Mouse (Mus musculus) hindbrain, embryonic 13.5 days (tissue): ENCODE results near the gene Ttll8. TPM values are rescaled to one million over a fixed set of nuclear protein-coding genes. Genes with fewer than 3 reads are reported as not detected.

Source experiments
- ATAC-seq: fragments of 200-750 bp; cut with Nextera tagmentation; 2 replicates; pipeline ENCODE4 v1.8.0; 2017; ENCODE audit warnings: moderate TSS enrichment; ENCODE audit not compliant: low FRiP score
- H3K27ac ChIP-seq: fragments of 300-500 bp; sonication (generic); 2 replicates; pipeline ENCODE4 v1.5.1; 2015; ENCODE audit warnings: inconsistent platforms, mild to moderate bottlenecking, moderate library complexity
- H3K27me3 ChIP-seq: fragments of 300-500 bp; sonication (generic); 2 replicates; pipeline ENCODE4 v1.6.1; 2015; ENCODE audit warnings: mild to moderate bottlenecking, inconsistent platforms
- H3K36me3 ChIP-seq: fragments of 300-500 bp; sonication (generic); 2 replicates; pipeline ENCODE4 v1.6.1; 2015; ENCODE audit warnings: mild to moderate bottlenecking, inconsistent platforms
- H3K4me1 ChIP-seq: fragments of 300-500 bp; sonication (generic); replicated peaks from 2 replicates; pipeline ENCODE4 v1.6.1; 2015; ENCODE audit warnings: inconsistent platforms
- H3K4me2 ChIP-seq: fragments of 300-500 bp; sonication (generic); 2 replicates; pipeline ENCODE4 v1.6.1; 2015; ENCODE audit warnings: inconsistent platforms, mild to moderate bottlenecking, moderate library complexity
- H3K4me3 ChIP-seq: fragments of 300-500 bp; sonication (generic); 2 replicates; pipeline ENCODE4 v1.5.1; 2015; ENCODE audit warnings: mild to moderate bottlenecking, inconsistent platforms
- H3K9ac ChIP-seq: fragments of 300-500 bp; sonication (generic); 2 replicates; pipeline ENCODE4 v1.6.1; 2015; ENCODE audit warnings: mild to moderate bottlenecking, inconsistent platforms
- H3K9me3 ChIP-seq: fragments of 300-500 bp; sonication (generic); 2 replicates; pipeline ENCODE4 v1.6.1; 2016; ENCODE audit warnings: inconsistent platforms
- WGBS: fragments of 180-500 bp; shearing (Covaris S2); methylation state at CpG from one replicate; pipeline ENCODE4 v1.1.7; 2015; 5-methylcytosine and 5-hydroxymethylcytosine counted together
- polyA plus RNA-seq: library from polyadenylated mRNA; unstranded; fragments of >200 nt; fragmentation: Nextera tagmentation; extraction: Ambion mirVana; gene quantifications from 2 replicates; pipeline ENCODE4 v1.2.1, GENCODE M21; 2015

The Ttll8 gene
- polyA plus RNA-seq, 1 experiment from 2014 or later, result not detected

GRCm38 (mm10) chr15:88862881-88863694 is 91.1 kb downstream of the Ttll8 start:
- H3K9ac ChIP-seq, result peak overlapping the region; percentile 94
- H3K27ac ChIP-seq, result peak overlapping the region; percentile 98
- ATAC-seq, result 0 out of 2 replicates have a peak, but pooled peaks have one; percentile 1
- no peaks in the 10 kb centered on the region for H3K9me3 ChIP-seq
- H3K36me3 ChIP-seq, result peaks cover 38% of the 10 kb centered on the region
- WGBS, result under 1% methylated on average over 82 of the region's 98 CpGs
- H3K4me1 ChIP-seq, result peaks cover 30% of the 10 kb centered on the region
- H3K4me2 ChIP-seq, result peak overlapping the region; percentile 88
- no peaks in the 10 kb centered on the region for H3K27me3 ChIP-seq
- peak overlapping the region; percentile 93 for H3K4me3 ChIP-seq

DNA sequence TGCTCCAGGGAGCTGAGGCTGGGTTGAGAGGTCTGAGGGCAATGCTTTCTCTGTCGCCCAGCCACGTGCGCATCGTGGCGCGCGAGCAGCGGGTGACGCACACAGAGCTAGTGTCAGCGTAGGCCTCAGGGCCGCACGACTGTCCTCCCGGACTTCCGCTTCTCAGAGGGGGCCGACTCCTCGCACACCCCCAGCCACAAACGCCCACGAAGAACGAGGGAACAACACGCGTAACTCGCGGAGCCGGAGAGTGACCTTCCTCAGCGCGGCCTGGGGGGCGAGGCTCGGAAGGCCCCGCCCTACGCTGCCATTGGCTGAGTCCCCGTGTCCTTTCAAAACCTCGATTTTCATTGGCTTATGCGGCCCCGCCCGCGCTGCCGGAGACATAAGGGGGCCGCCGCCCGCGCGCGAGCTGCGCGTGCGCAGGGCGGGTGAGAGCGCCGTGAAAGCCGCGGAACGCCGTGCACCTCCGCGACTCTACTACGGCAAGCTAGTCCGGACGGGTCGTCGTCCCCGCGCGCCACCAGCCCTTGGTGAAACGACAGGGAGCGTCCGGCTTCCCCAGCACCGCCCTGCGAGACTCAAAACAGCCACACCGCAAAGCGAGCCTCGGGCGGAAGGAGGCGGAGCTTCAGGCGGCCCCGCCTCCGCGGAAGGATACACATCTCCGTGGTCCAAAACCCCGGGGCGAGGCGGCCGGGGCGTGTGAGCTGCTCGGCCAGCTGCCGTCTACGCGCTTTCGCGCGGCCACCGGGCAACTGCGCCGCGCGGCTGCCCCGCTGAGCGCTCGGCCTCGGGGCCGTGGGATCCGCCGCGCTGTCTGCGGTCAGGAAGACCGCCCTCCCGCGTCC is 92.2 kb downstream of the Ttll8 start, which contains the start of gene Pim3:
TSS of gene Pim3 (plus strand) at position 415 of the 851 bp plus-strand sequence.
- under 1% methylated on average over 107 of the region's 107 CpGs for WGBS

GRCm38 (mm10) chr15:88860781-88861180 is 93.4 kb downstream of the Ttll8 start:
- H3K4me2 ChIP-seq, result no peak overlapping the region
- H3K4me3 ChIP-seq, result no peak overlapping the region
- no peaks in the 10 kb centered on the region for H3K27me3 ChIP-seq
- peaks cover 22% of the 10 kb centered on the region for H3K4me1 ChIP-seq
- no peak overlapping the region for H3K9ac ChIP-seq
- 91% methylated on average over 3 of the region's 3 CpGs for WGBS
- no peak for ATAC-seq
- H3K36me3 ChIP-seq, result peaks cover 15% of the 10 kb centered on the region
- H3K9me3 ChIP-seq, result no peaks in the 10 kb centered on the region
- no peak overlapping the region for H3K27ac ChIP-seq

More for the DNA sequence above, 92.2 kb downstream of the Ttll8 start, which contains the start of gene Pim3:
- Histone ChIP-seq H3K4me3 (peak within 1 kb of the TSS; percentile 93), H3K27me3 (no peaks in the 10 kb centered on the region), H3K4me1 (peaks cover 30% of the 10 kb centered on the region), H3K27ac (peak within 1 kb of the TSS; percentile 98), H3K4me2 (peak within 1 kb of the TSS; percentile 88), H3K9ac (peak within 1 kb of the TSS; percentile 94), H3K36me3 (peaks cover 27% of the 10 kb centered on the region), H3K9me3 (no peaks in the 10 kb centered on the region)
- peak; percentile 84 for ATAC-seq

DNA sequence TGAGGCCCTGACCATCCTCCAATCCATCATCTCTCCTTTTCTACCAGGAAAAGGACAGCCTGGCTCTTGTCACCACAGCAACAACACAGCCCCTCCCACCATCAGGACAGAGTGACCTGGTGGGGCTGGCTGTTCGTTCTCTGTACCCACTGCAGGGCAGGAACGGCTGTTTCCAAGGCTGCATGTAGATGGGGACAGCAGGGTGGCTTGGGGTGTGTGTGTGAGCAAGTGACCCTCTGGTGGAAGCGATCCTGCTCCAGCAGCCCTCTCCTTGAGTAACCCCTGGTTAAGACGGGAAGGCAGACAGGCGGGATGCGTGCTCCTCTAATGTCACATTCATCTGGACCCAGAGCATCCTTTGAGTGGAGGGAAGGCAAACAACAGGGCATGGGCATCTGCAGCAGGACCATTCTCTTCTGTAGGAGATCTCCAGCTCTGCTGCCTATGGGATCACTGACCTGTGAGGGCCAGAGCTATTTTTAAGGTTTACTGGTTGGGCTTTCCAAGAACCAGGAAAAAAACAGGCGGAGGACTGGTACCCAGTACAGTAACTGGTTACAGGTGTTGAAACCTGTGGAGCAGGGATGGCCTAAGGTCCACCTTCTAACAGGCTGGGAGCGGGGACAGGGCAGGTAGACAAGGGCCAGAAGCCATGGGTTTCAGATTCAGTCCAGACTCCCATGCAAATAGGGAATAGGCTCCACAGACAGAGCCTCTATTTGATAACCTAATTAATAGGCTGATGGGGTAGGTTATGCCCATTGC is 94.8 kb downstream of the Ttll8 start:
- Histone ChIP-seq H3K4me2 (no peak overlapping the region), H3K4me3 (no peak overlapping the region), H3K27ac (no peak overlapping the region), H3K4me1 (peaks cover 18% of the 10 kb centered on the region), H3K9ac (peak overlapping the region; percentile 43; the same call in 1 of the 2 replicates), H3K27me3 (no peaks in the 10 kb centered on the region), H3K36me3 (peaks cover 2% of the 10 kb centered on the region), H3K9me3 (no peaks in the 10 kb centered on the region)
- ATAC-seq, result no peak
- WGBS, result 68% methylated on average over 8 of the region's 8 CpGs

DNA sequence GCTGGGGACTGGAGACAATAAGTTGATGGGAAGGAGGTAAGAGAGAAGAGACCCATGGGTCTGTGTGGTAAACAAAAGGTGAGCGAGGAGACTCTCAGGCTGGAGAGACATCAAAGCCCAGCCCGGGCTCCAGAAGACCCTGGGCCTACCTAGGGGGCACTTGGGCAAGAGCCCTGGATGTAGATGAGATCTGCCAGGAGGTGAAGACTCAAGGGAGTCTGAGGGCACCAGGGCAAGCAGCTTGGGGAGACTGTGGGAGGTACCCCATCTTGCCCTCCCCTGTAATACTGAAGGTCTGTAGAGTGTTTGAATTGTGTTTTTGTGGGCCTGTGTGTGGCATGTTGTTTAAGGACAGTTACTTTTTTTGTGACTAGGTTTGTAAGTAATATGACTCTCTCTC is 95.5 kb downstream of the Ttll8 start:
- Histone ChIP-seq H3K4me1 (peaks cover 17% of the 10 kb centered on the region), H3K27me3 (no peaks in the 10 kb centered on the region), H3K9me3 (no peaks in the 10 kb centered on the region), H3K36me3 (no peaks in the 10 kb centered on the region), H3K4me3 (no peak overlapping the region), H3K4me2 (no peak overlapping the region), H3K9ac (0 out of 2 replicates have a peak overlapping the region, but pooled peaks have one; percentile 51), H3K27ac (no peak overlapping the region)
- no peak for ATAC-seq
- 80% methylated on average over 2 of the region's 2 CpGs for WGBS

- no peaks in the 10 kb centered on the region for H3K36me3 ChIP-seq
- no peak overlapping the region for H3K4me3 ChIP-seq
- H3K27me3 ChIP-seq, result no peaks in the 10 kb centered on the region
- no peak for ATAC-seq
- H3K27ac ChIP-seq, result no peak overlapping the region
- peak overlapping the region; percentile 51; the same call in 1 of the 2 replicates for H3K9ac ChIP-seq
- 91% methylated on average over 3 of the region's 3 CpGs for WGBS
- peaks cover 17% of the 10 kb centered on the region for H3K4me1 ChIP-seq
- H3K4me2 ChIP-seq, result no peak overlapping the region
- H3K9me3 ChIP-seq, result no peaks in the 10 kb centered on the region
These were observed 96.1 kb downstream of the Ttll8 start for GRCm38 (mm10) chr15:88858141-88858541.

DNA sequence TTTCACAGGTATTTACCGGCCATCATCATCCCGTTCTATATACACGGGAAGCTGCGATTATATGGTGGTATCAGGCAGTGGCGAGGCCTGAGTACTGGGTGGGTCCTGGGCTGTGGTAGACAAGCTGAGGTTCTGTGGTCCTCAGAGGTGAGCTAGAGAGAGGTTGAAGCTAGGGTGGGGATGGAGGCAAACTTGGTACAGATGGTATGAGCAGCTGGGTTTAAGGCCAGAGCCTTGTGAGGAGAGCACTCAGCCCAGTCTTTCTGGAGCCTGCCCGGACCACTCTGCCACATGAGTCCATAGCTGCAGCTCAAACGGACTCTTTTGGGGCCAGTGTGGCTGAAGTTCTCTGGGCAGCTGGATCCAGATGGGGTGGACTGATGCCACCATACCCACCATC is 96.9 kb downstream of the Ttll8 start:
- H3K27me3 ChIP-seq, result no peaks in the 10 kb centered on the region
- WGBS, result 92% methylated on average over 7 of the region's 7 CpGs
- no peaks in the 10 kb centered on the region for H3K9me3 ChIP-seq
- ATAC-seq, result no peak
- no peak overlapping the region for H3K4me2 ChIP-seq
- H3K36me3 ChIP-seq, result no peaks in the 10 kb centered on the region
- peaks cover 17% of the 10 kb centered on the region for H3K4me1 ChIP-seq
- H3K9ac ChIP-seq, result no peak overlapping the region
- H3K27ac ChIP-seq, result no peak overlapping the region
- no peak overlapping the region for H3K4me3 ChIP-seq

DNA sequence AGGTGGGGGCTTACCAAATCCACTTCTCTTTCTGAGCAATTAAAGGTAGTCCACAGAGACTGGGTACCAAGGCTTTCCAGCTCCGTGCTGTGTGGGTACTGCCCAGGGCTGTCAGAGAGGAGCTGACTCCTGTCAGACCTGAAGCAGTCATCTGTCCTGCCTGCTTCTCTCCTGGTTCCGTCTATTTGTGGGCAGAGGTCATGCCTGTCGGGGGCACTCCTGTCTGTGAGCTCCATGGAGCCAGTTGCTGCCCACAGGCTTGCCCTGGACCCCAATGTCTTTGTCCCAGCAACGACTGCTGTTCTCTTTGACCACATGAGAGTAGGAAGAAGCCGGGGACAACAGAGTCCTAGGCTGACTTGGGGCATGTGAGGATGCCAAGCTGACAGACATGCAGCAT is 97.6 kb downstream of the Ttll8 start:
- H3K27ac ChIP-seq, result no peak overlapping the region
- no peaks in the 10 kb centered on the region for H3K27me3 ChIP-seq
- H3K4me3 ChIP-seq, result no peak overlapping the region
- H3K4me2 ChIP-seq, result no peak overlapping the region
- H3K4me1 ChIP-seq, result peaks cover 16% of the 10 kb centered on the region
- no peaks in the 10 kb centered on the region for H3K36me3 ChIP-seq
- H3K9ac ChIP-seq, result no peak overlapping the region
- WGBS, result 88% methylated on average over 5 of the region's 5 CpGs
- no peak for ATAC-seq
- H3K9me3 ChIP-seq, result no peaks in the 10 kb centered on the region

GRCm38 (mm10) chr15:88855896-88856417 is 98.3 kb downstream of the Ttll8 start:
- peaks cover 11% of the 10 kb centered on the region for H3K4me1 ChIP-seq
- no peak for ATAC-seq
- H3K4me3 ChIP-seq, result no peak overlapping the region
- H3K27me3 ChIP-seq, result no peaks in the 10 kb centered on the region
- no peaks in the 10 kb centered on the region for H3K9me3 ChIP-seq
- H3K4me2 ChIP-seq, result no peak overlapping the region
- no peaks in the 10 kb centered on the region for H3K36me3 ChIP-seq
- H3K9ac ChIP-seq, result no peak overlapping the region
- H3K27ac ChIP-seq, result no peak overlapping the region
- WGBS, result 84% methylated on average over 6 of the region's 6 CpGs

GRCm38 (mm10) chr15:88854969-88855830 is 99.0 kb downstream of the Ttll8 start:
- ATAC-seq, result no peak
- peaks cover 17% of the 10 kb centered on the region for H3K4me1 ChIP-seq
- H3K9me3 ChIP-seq, result no peaks in the 10 kb centered on the region
- H3K4me2 ChIP-seq, result no peak overlapping the region
- no peak overlapping the region for H3K9ac ChIP-seq
- no peak overlapping the region for H3K27ac ChIP-seq
- H3K27me3 ChIP-seq, result no peaks in the 10 kb centered on the region
- no peaks in the 10 kb centered on the region for H3K36me3 ChIP-seq
- H3K4me3 ChIP-seq, result no peak overlapping the region
- 82% methylated on average over 15 of the region's 15 CpGs for WGBS
